Comparison of ENCODE assay signal across 19 mouse cellular contexts in the genomic region with DNA sequence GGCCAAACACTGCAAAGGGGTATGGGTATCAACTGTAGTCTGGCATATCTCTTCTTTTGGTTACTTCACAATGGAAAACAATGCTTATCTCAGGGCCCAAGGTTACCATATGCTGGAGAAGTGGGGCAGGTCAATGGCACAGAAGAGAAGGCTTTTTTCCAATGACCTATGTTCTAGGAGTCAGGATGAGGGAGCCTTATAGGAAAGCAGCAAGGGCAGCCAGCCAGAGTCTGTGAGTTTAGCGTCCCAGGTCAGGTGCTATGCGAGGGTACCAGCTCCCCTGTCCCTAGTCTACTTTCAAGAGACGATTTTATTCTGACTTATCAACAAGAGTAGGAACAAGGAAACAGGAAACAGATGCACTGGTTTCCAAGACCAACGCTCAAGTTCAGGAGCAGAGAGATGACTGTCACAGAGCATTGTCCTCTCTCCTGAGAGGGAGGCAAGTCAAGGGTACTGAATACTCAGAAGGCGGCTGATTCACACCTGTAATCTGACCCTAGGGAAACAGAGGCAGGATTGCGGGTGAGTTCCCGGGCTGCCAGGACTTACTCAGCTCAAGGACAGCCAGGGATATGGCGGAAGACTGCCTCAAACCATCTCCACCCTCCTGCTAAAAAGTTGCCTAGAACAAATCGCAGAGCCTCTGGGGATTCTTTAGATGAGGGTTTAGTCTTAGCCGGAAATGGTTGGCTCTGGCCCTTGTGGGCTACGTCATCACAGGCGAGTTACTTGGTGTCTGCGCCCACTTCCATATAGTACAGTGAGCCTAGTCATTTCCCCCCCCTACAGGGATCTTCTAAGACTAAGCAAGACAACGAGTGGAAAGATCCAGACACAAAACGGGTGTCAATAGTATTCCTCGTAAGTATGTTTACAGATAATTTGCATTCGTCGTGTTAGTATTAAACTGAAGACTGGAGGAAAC. TPM values are rescaled to one million over a fixed set of nuclear protein-coding genes. Genes with fewer than 3 reads are reported as not detected.
DNase-seq lines count a peak whose midpoint lies in the region; ATAC-seq lines count a peak whose summit lies in the region.
"Had no signal": no experiment of that assay in that cellular context is flagged by ENCODE, and none has a peak within 500 bp of the region (broad histone marks: within the 10 kb centered on the region; RNA-seq: fewer than 3 reads in every experiment).

No protein-coding gene starts in this region.

- H3K4me3 ChIP-seq in intestine, embryonic 14.5 days (ENCODE audit: low read depth, low read length): no peak overlapping the region
- no peak overlapping the region for H3K4me3 ChIP-seq in intestine, embryonic 15.5 days (replicated peaks)
- H3K4me3 ChIP-seq in limb, embryonic 10.5 days: no peak overlapping the region
- H3K4me3 ChIP-seq: embryonic facial prominence, embryonic 12.5 days; heart, embryonic 12.5 days; left cerebral cortex, adult 2 months; limb, embryonic 12.5 days; neural tube, embryonic 12.5 days had no signal

- no peaks in the 10 kb centered on the region for H3K9me3 ChIP-seq in intestine, embryonic 14.5 days (ENCODE audit: control insufficient read depth, low read length)
- H3K9me3 ChIP-seq in intestine, embryonic 15.5 days: no peaks in the 10 kb centered on the region
- H3K9me3 ChIP-seq in limb, embryonic 10.5 days (replicated peaks): no peaks in the 10 kb centered on the region
- H3K9me3 ChIP-seq: embryonic facial prominence, embryonic 12.5 days; limb, embryonic 12.5 days; neural tube, embryonic 12.5 days had no signal

- no peak for ATAC-seq in intestine, embryonic 14.5 days (replicated peaks; ENCODE audit: low FRiP score, low TSS enrichment, low read depth)
- no peak for ATAC-seq in intestine, embryonic 15.5 days
- ATAC-seq: midbrain, embryonic 16.5 days had no signal

- intact Hi-C loops in gastrocnemius, postnatal 36 days (cut with DNase I): no loop called here

- H3K27ac ChIP-seq in intestine, embryonic 14.5 days (ENCODE audit: low read depth): no peak overlapping the region
- no peak overlapping the region for H3K27ac ChIP-seq in intestine, embryonic 15.5 days
- H3K27ac ChIP-seq in limb, embryonic 10.5 days: no peak overlapping the region
- H3K27ac ChIP-seq: embryonic facial prominence, embryonic 12.5 days; left cerebral cortex, adult 2 months; limb, embryonic 12.5 days; neural tube, embryonic 12.5 days had no signal

- no peak overlapping the region for H3K9ac ChIP-seq in intestine, embryonic 14.5 days (ENCODE audit: low read length)
- no peak overlapping the region for H3K9ac ChIP-seq in intestine, embryonic 15.5 days
- H3K9ac ChIP-seq: embryonic facial prominence, embryonic 12.5 days; heart, embryonic 12.5 days; limb, embryonic 12.5 days; neural tube, embryonic 12.5 days had no signal

- H3K36me3 ChIP-seq in intestine, embryonic 14.5 days (ENCODE audit: control insufficient read depth, insufficient read depth, low read length): no peaks in the 10 kb centered on the region
- H3K36me3 ChIP-seq in intestine, embryonic 15.5 days: no peaks in the 10 kb centered on the region
- H3K36me3 ChIP-seq in limb, embryonic 10.5 days: no peaks in the 10 kb centered on the region
- no peaks in the 10 kb centered on the region for H3K36me3 ChIP-seq in splenic B cell, adult 2 months (ENCODE audit: control insufficient read depth, insufficient read depth, low read length, poor library complexity, severe bottlenecking)
- H3K36me3 ChIP-seq: embryonic facial prominence, embryonic 12.5 days; heart, embryonic 12.5 days; limb, embryonic 12.5 days; neural tube, embryonic 12.5 days had no signal

- WGBS in intestine, embryonic 14.5 days: 67% methylated on average over 18 of the region's 18 CpGs
- WGBS in intestine, embryonic 15.5 days: 74% methylated on average over 18 of the region's 18 CpGs
- 81% methylated on average over 18 of the region's 18 CpGs for WGBS in limb, embryonic 10.5 days

- H3K27me3 ChIP-seq in intestine, embryonic 14.5 days (replicated peaks; ENCODE audit: control insufficient read depth, insufficient read depth, low read length): no peaks in the 10 kb centered on the region
- no peaks in the 10 kb centered on the region for H3K27me3 ChIP-seq in intestine, embryonic 15.5 days (replicated peaks)
- no peaks in the 10 kb centered on the region for H3K27me3 ChIP-seq in limb, embryonic 10.5 days (ENCODE audit: low read depth, poor library complexity, severe bottlenecking)
- H3K27me3 ChIP-seq in splenic B cell, adult 2 months (ENCODE audit: control insufficient read depth, insufficient read depth, low read length, poor library complexity, severe bottlenecking): no peaks in the 10 kb centered on the region
- H3K27me3 ChIP-seq: embryonic facial prominence, embryonic 12.5 days; heart, embryonic 12.5 days; limb, embryonic 12.5 days; neural tube, embryonic 12.5 days had no signal

- no peaks in the 10 kb centered on the region; the same call in 1 of the 2 replicates for H3K4me1 ChIP-seq in intestine, embryonic 14.5 days (replicated peaks; ENCODE audit: control insufficient read depth, insufficient read depth, low read length)
- H3K4me1 ChIP-seq in intestine, embryonic 15.5 days (replicated peaks): peaks cover 7% of the 10 kb centered on the region; the same call in 1 of the 2 replicates
- peaks cover 7% of the 10 kb centered on the region; the same call in 1 of the 2 replicates for H3K4me1 ChIP-seq in limb, embryonic 10.5 days
- H3K4me1 ChIP-seq: embryonic facial prominence, embryonic 12.5 days; limb, embryonic 12.5 days; neural tube, embryonic 12.5 days had no signal

- H3K4me2 ChIP-seq in intestine, embryonic 14.5 days (ENCODE audit: low read length): no peak overlapping the region
- H3K4me2 ChIP-seq in intestine, embryonic 15.5 days (replicated peaks): no peak overlapping the region
- H3K4me2 ChIP-seq: embryonic facial prominence, embryonic 12.5 days; heart, embryonic 12.5 days; limb, embryonic 12.5 days; neural tube, embryonic 12.5 days had no signal

- DNase-seq in intestine, embryonic 14.5 days (ENCODE audit: low spot score): peak; percentile 44
- peak; percentile 73 for DNase-seq in R1 (ENCODE audit: low read depth, low spot score)
- DNase-seq in limb, embryonic 10.5 days (ENCODE audit: low spot score): peak; percentile 27
- peak; percentile 50 for DNase-seq in splenic B cell, adult 2 months (ENCODE audit: low read depth, low spot score)
- no peak for DNase-seq in embryo, embryonic 10.5 days (ENCODE audit: low spot score)
- no peak for DNase-seq in gastrocnemius, postnatal 36 days
- DNase-seq: adrenal gland, postnatal 25 days; cerebellum, postnatal 10 days; gastrocnemius, postnatal 14 days; kidney, adult 2 months; lung, adult 18-20 months; lung, postnatal 4 days had no signal

RNA-seq across cellular contexts. Expression of a gene that starts 17.1 kb away (rescaled TPM):
- polyA plus RNA-seq in intestine, embryonic 14.5 days (2014; fragmentation: Nextera tagmentation; extraction: Ambion mirVana): 356 and 368 TPM in 2 replicates
- 366 and 397 TPM in 2 replicates for polyA plus RNA-seq in intestine, embryonic 15.5 days (2015; fragmentation: Nextera tagmentation; extraction: Ambion mirVana)
- polyA plus RNA-seq in limb, embryonic 10.5 days (2016; fragmentation: Nextera tagmentation; extraction: Ambion mirVana): 549 and 585 TPM in 2 replicates
- 10 to 100 TPM; 56.6 to 81.6 TPM for total RNA-seq in gastrocnemius, postnatal 36 days (2021)

RNA-seq across cellular contexts. Expression of a gene that starts 28.4 kb away (rescaled TPM):
- polyA plus RNA-seq in intestine, embryonic 14.5 days (2014; fragmentation: Nextera tagmentation; extraction: Ambion mirVana): 65.6 and 75.1 TPM in 2 replicates
- polyA plus RNA-seq in intestine, embryonic 15.5 days (2015; fragmentation: Nextera tagmentation; extraction: Ambion mirVana): 57.0 and 63.2 TPM in 2 replicates
- 62.4 and 77.0 TPM in 2 replicates for polyA plus RNA-seq in limb, embryonic 10.5 days (2016; fragmentation: Nextera tagmentation; extraction: Ambion mirVana)
- 10 to 100 TPM; 13.1 to 14.2 TPM for total RNA-seq in gastrocnemius, postnatal 36 days (2021)

RNA-seq across cellular contexts. Expression of a gene that starts 42.9 kb away (rescaled TPM):
- polyA plus RNA-seq in intestine, embryonic 14.5 days (2014; fragmentation: Nextera tagmentation; extraction: Ambion mirVana): 5.8 and 7.3 TPM in 2 replicates
- polyA plus RNA-seq in intestine, embryonic 15.5 days (2015; fragmentation: Nextera tagmentation; extraction: Ambion mirVana): 8.7 and 9.0 TPM in 2 replicates
- polyA plus RNA-seq in limb, embryonic 10.5 days (2016; fragmentation: Nextera tagmentation; extraction: Ambion mirVana): 6.4 and 8.9 TPM in 2 replicates
- 1 to 10 TPM; 1.1 to 1.2 TPM for total RNA-seq in gastrocnemius, postnatal 36 days (2021)

Comparison
In these comparisons a context has a peak if more than half of its experiments do, and no peak if none do; other contexts are left out.
1. DNase-seq: peak in intestine, embryonic 14.5 days (single experiment), R1 (single experiment), limb, embryonic 10.5 days (single experiment) and splenic B cell, adult 2 months (single experiment); none in embryo, embryonic 10.5 days (single experiment) and gastrocnemius, postnatal 36 days (0 of 2).